In the genomic region with DNA sequence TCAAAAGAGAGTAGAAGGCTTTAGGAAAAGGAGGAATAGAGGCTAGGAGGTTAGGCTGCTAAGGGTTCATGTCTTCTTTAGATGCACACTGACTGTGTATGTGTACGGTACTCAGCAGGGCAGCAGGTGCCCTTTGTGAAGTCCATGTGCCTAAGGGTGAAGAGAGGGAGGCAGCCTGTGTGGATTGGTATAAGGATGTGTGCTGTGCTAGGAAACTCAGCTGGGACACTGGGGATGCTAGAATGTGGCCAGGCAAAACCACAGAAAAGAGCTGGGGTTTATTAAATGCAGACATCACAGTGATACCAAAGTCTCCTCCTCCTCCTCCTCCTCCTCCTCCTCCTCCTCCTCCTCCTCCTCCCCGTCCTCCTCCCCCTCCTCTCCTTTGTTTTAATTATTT, we compare ENCODE assay signal across 21 mouse cellular contexts. TPM values are rescaled to one million over a fixed set of nuclear protein-coding genes. Genes with fewer than 3 reads are reported as not detected.
DNase-seq lines count a peak whose midpoint lies in the region; ATAC-seq and TF ChIP-seq lines count a peak whose summit lies in the region.
"Had no signal": no experiment of that assay in that cellular context is flagged by ENCODE, and none has a peak within 500 bp of the region (broad histone marks: within the 10 kb centered on the region; RNA-seq: fewer than 3 reads in every experiment).

No protein-coding gene starts in this region.

- DNase-seq in midbrain, embryonic 11.5 days (ENCODE audit: low spot score, missing footprints), result peak; percentile 83
- DNase-seq in midbrain, embryonic 10.5 days (ENCODE audit: low spot score), result no peak
- DNase-seq in forebrain, postnatal 0 days, result peak; percentile 54
- DNase-seq in kidney, adult 11 months, result no peak
- DNase-seq in adrenal gland, adult 8-10 months, result no peak
- DNase-seq: adrenal gland, postnatal 25 days; B cell, adult 2 months; heart, adult 18-20 months; kidney, adult 9 months; layer of hippocampus, postnatal 36 days; left cerebral cortex, postnatal 4 days; thymus, postnatal 25 days had no signal

- H3K4me1 ChIP-seq in midbrain, embryonic 11.5 days (ENCODE audit: control insufficient read depth, insufficient read depth, low read length), result peaks cover 17% of the 10 kb centered on the region
- H3K4me1 ChIP-seq in midbrain, embryonic 10.5 days, result peaks cover 44% of the 10 kb centered on the region
- H3K4me1 ChIP-seq in forebrain, postnatal 0 days (ENCODE audit: insufficient read depth), result peaks cover 54% of the 10 kb centered on the region
- H3K4me1 ChIP-seq in midbrain, embryonic 13.5 days (replicated peaks), result peaks cover 94% of the 10 kb centered on the region
- peaks cover 83% of the 10 kb centered on the region for H3K4me1 ChIP-seq in neural tube, embryonic 15.5 days
- peaks cover 22% of the 10 kb centered on the region for H3K4me1 ChIP-seq in heart, embryonic 12.5 days (replicated peaks)

- ATAC-seq in midbrain, embryonic 11.5 days (ENCODE audit: low FRiP score), result no peak
- no peak for ATAC-seq in forebrain, postnatal 0 days
- no peak for ATAC-seq in midbrain, embryonic 13.5 days
- ATAC-seq in neural tube, embryonic 15.5 days (ENCODE audit: low FRiP score), result no peak
- ATAC-seq in heart, embryonic 12.5 days (ENCODE audit: insufficient number of reproducible peaks, low FRiP score), result no peak

- H3K36me3 ChIP-seq in midbrain, embryonic 11.5 days (ENCODE audit: control insufficient read depth, insufficient read depth, low read length), result no peaks in the 10 kb centered on the region
- 0 out of 2 replicates have a peak, but pooled peaks cover 3% of the 10 kb centered on the region for H3K36me3 ChIP-seq in midbrain, embryonic 10.5 days
- peaks cover 43% of the 10 kb centered on the region for H3K36me3 ChIP-seq in forebrain, postnatal 0 days (ENCODE audit: insufficient read depth)
- peaks cover 22% of the 10 kb centered on the region for H3K36me3 ChIP-seq in midbrain, embryonic 13.5 days
- peaks cover 5% of the 10 kb centered on the region; the same call in 1 of the 2 replicates for H3K36me3 ChIP-seq in neural tube, embryonic 15.5 days
- no peaks in the 10 kb centered on the region for H3K36me3 ChIP-seq in heart, embryonic 12.5 days
- H3K36me3 ChIP-seq: embryonic facial prominence, embryonic 13.5 days; lung, embryonic 15.5 days had no signal

- H3K4me2 ChIP-seq in midbrain, embryonic 11.5 days, result peak overlapping the region; percentile 15
- H3K4me2 ChIP-seq in forebrain, postnatal 0 days (ENCODE audit: low read depth), result peak overlapping the region; percentile 97
- peak overlapping the region; percentile 74 for H3K4me2 ChIP-seq in midbrain, embryonic 13.5 days (replicated peaks)
- peak overlapping the region; percentile 62 for H3K4me2 ChIP-seq in neural tube, embryonic 15.5 days
- H3K4me2 ChIP-seq in heart, embryonic 12.5 days, result no peak overlapping the region
- H3K4me2 ChIP-seq: embryonic facial prominence, embryonic 13.5 days; lung, embryonic 15.5 days had no signal

- 50% methylated on average over 1 of the region's 2 CpGs for WGBS in midbrain, embryonic 11.5 days
- 27% methylated on average over 1 of the region's 2 CpGs for WGBS in midbrain, embryonic 10.5 days
- 45% methylated on average over 1 of the region's 2 CpGs for whole genome bisulfite sequencing in forebrain, postnatal 0 days
- 45% methylated on average over 1 of the region's 2 CpGs for WGBS in midbrain, embryonic 13.5 days
- 5% methylated on average over 1 of the region's 2 CpGs for WGBS in neural tube, embryonic 15.5 days
- WGBS in heart, embryonic 12.5 days, result 61% methylated on average over 1 of the region's 2 CpGs

- no peak overlapping the region for H3K4me3 ChIP-seq in midbrain, embryonic 11.5 days (ENCODE audit: low read depth, low read length)
- no peak overlapping the region for H3K4me3 ChIP-seq in midbrain, embryonic 10.5 days
- peak overlapping the region; percentile 78 for H3K4me3 ChIP-seq in forebrain, postnatal 0 days (ENCODE audit: low read depth, low read length)
- H3K4me3 ChIP-seq in midbrain, embryonic 13.5 days (replicated peaks), result peak overlapping the region; percentile 67
- H3K4me3 ChIP-seq in neural tube, embryonic 15.5 days (replicated peaks), result peak overlapping the region; percentile 55
- no peak overlapping the region for H3K4me3 ChIP-seq in heart, embryonic 12.5 days
- H3K4me3 ChIP-seq: embryonic facial prominence, embryonic 13.5 days; lung, embryonic 15.5 days had no signal

- H3K27me3 ChIP-seq in midbrain, embryonic 11.5 days (ENCODE audit: control insufficient read depth, insufficient read depth, low read length), result peaks cover 95% of the 10 kb centered on the region
- peaks cover 100% of the 10 kb centered on the region for H3K27me3 ChIP-seq in midbrain, embryonic 10.5 days (ENCODE audit: low read depth, poor library complexity, severe bottlenecking)
- no peaks in the 10 kb centered on the region for H3K27me3 ChIP-seq in forebrain, postnatal 0 days (ENCODE audit: insufficient read depth, low read length)
- peaks cover 83% of the 10 kb centered on the region for H3K27me3 ChIP-seq in midbrain, embryonic 13.5 days
- no peaks in the 10 kb centered on the region; the same call in 1 of the 2 replicates for H3K27me3 ChIP-seq in neural tube, embryonic 15.5 days (replicated peaks)
- H3K27me3 ChIP-seq in heart, embryonic 12.5 days (replicated peaks), result peaks cover 94% of the 10 kb centered on the region

- H3K9me3 ChIP-seq in midbrain, embryonic 11.5 days (ENCODE audit: control insufficient read depth, low read length), result no peaks in the 10 kb centered on the region
- no peaks in the 10 kb centered on the region for H3K9me3 ChIP-seq in midbrain, embryonic 10.5 days (replicated peaks)
- no peaks in the 10 kb centered on the region for H3K9me3 ChIP-seq in forebrain, postnatal 0 days (ENCODE audit: low read length)
- no peaks in the 10 kb centered on the region for H3K9me3 ChIP-seq in midbrain, embryonic 13.5 days
- no peaks in the 10 kb centered on the region for H3K9me3 ChIP-seq in neural tube, embryonic 15.5 days (replicated peaks)
- H3K9me3 ChIP-seq in heart, embryonic 12.5 days (replicated peaks), result no peaks in the 10 kb centered on the region
- H3K9me3 ChIP-seq: embryonic facial prominence, embryonic 13.5 days; lung, embryonic 15.5 days had no signal

- no peak overlapping the region for H3K9ac ChIP-seq in midbrain, embryonic 11.5 days (ENCODE audit: low read length)
- peak overlapping the region; percentile 96 for H3K9ac ChIP-seq in forebrain, postnatal 0 days
- peak overlapping the region; percentile 96 for H3K9ac ChIP-seq in midbrain, embryonic 13.5 days (replicated peaks)
- peak overlapping the region; percentile 80 for H3K9ac ChIP-seq in neural tube, embryonic 15.5 days (replicated peaks)
- H3K9ac ChIP-seq in heart, embryonic 12.5 days, result no peak overlapping the region
- H3K9ac ChIP-seq: embryonic facial prominence, embryonic 13.5 days; lung, embryonic 15.5 days had no signal

- no peak for TF ChIP-seq CTCF in forebrain, postnatal 0 days (IDR thresholded peaks at IDR 0.05; ENCODE audit: low read depth)

- H3K27ac ChIP-seq in midbrain, embryonic 11.5 days (ENCODE audit: low read depth, low read length), result no peak overlapping the region
- H3K27ac ChIP-seq in midbrain, embryonic 10.5 days (replicated peaks), result no peak overlapping the region
- H3K27ac ChIP-seq in forebrain, postnatal 0 days (ENCODE audit: low read depth, low read length), result peak overlapping the region; percentile 95
- H3K27ac ChIP-seq in midbrain, embryonic 13.5 days, result peak overlapping the region; percentile 96
- H3K27ac ChIP-seq in neural tube, embryonic 15.5 days (replicated peaks), result peak overlapping the region; percentile 98
- H3K27ac ChIP-seq in heart, embryonic 12.5 days (ENCODE audit: poor library complexity, severe bottlenecking), result no peak overlapping the region
- H3K27ac ChIP-seq: embryonic facial prominence, embryonic 13.5 days; lung, embryonic 15.5 days had no signal

RNA-seq across cellular contexts. Expression of a gene that starts 36.8 kb away (rescaled TPM):
- 0.15 TPM in 1 of 2 replicates, not detected in the other for polyA plus RNA-seq in midbrain, embryonic 11.5 days (2014; fragmentation: Nextera tagmentation; extraction: Ambion mirVana)
- polyA plus RNA-seq in midbrain, embryonic 10.5 days (2016; fragmentation: Nextera tagmentation; extraction: Ambion mirVana), result not detected in 2 replicates
- total RNA-seq in forebrain, postnatal 0 days (2014; rRNA removed), result 0.19 TPM in 1 of 2 replicates, not detected in the other
- polyA plus RNA-seq in forebrain, postnatal 0 days (2015; fragmentation: Nextera tagmentation; extraction: Ambion mirVana), result 0.21 and 0.25 TPM in 2 replicates
- 0.12 TPM in 1 of 2 replicates, not detected in the other for polyA plus RNA-seq in midbrain, embryonic 13.5 days (2015; fragmentation: Nextera tagmentation; extraction: Ambion mirVana)
- polyA plus RNA-seq in neural tube, embryonic 15.5 days (2015; fragmentation: Nextera tagmentation; extraction: Ambion mirVana), result 0.78 and 0.83 TPM in 2 replicates
- 0.19 TPM in 1 of 2 replicates, not detected in the other for polyA plus RNA-seq in heart, embryonic 12.5 days (2016; fragmentation: Nextera tagmentation; extraction: Ambion mirVana)
- 10 to 100 TPM; 12.0 to 27.5 (median 17.3) TPM for total RNA-seq in adrenal gland, adult 8-10 months (2022)
- total RNA-seq: common myeloid progenitor, adult 5-6 weeks; gastrocnemius, adult 8-10 months; layer of hippocampus, postnatal 36 days; megakaryocyte progenitor cell, adult 5-6 weeks had no signal
- polyA plus RNA-seq: heart, postnatal 0 days had no signal

Comparison
In these comparisons a context has a peak if more than half of its experiments do, and no peak if none do; other contexts are left out.
1. DNase-seq: peak in midbrain, embryonic 11.5 days (single experiment) and forebrain, postnatal 0 days (single experiment); none in midbrain, embryonic 10.5 days (single experiment), kidney, adult 11 months (single experiment) and adrenal gland, adult 8-10 months (single experiment).
2. H3K27ac ChIP-seq: peak in forebrain, postnatal 0 days (single experiment), midbrain, embryonic 13.5 days (single experiment) and neural tube, embryonic 15.5 days (single experiment); none in midbrain, embryonic 11.5 days (single experiment), midbrain, embryonic 10.5 days (single experiment) and heart, embryonic 12.5 days (single experiment).
3. H3K4me3 ChIP-seq: peak in forebrain, postnatal 0 days (single experiment), midbrain, embryonic 13.5 days (single experiment) and neural tube, embryonic 15.5 days (single experiment); none in midbrain, embryonic 11.5 days (single experiment), midbrain, embryonic 10.5 days (single experiment) and heart, embryonic 12.5 days (single experiment).
4. H3K9ac ChIP-seq: peak in forebrain, postnatal 0 days (single experiment), midbrain, embryonic 13.5 days (single experiment) and neural tube, embryonic 15.5 days (single experiment); none in midbrain, embryonic 11.5 days (single experiment) and heart, embryonic 12.5 days (single experiment).